Mouse (Mus musculus) heart, postnatal 0 days (tissue): ENCODE measurements around the gene Rhebl1.

ENCODE experiments used
- CTCF ChIP-seq: IDR thresholded peaks from 2 replicates; pipeline ENCODE4 v1.5.1; 2016; ENCODE audit warnings: antibody characterized with exemption, control low read depth, low read depth
- EP300 ChIP-seq: IDR thresholded peaks from 2 replicates; pipeline ENCODE4 v1.6.1; 2016; ENCODE audit warnings: antibody characterized with exemption, low read depth

DNA sequence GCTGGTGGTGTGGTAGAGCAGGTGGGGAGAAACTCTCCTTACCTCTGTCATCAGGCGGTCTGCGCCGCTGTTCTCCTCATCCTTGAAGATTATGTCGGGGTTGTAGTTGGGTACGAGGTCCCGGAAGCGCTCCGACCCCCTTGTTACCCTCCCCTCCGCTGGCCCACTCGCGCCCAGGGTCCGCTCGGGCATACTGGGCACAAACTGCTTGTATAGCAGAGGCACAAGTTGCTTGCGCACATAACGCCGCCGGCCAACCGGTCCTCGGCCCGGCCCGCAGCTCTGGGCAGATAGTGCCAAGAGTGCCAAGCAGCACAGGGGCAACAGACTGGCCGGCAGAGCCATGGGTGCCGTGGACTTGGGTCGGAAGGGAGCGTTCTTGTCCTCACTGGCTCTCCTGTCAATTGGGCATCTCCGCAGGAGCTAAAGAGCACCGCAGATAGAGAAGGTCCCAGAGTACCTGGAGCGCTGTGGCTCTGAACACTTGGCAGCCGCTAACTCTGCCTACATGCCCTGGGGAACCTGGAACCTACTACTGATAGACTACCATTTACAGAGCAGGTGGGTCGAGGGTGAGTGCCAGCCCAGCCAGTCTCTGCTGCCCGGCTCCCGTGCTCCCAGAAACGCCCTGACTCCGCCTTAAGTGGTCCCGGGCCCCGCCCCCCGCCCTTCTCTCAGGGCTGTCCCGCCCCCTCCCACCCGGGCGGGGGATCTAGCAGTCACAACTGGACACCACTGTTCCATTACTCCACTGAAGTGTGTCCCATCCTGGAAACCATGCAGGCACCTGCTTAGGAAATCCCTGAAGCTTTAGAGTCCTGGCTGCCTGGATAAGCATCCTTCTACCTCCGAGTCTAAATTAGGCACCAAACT, 3.8 kb upstream of the Rhebl1 start, which contains the start of gene Dhh:
- TF ChIP-seq CTCF (no peak), EP300 (no peak)
